Mouse (Mus musculus) heart, adult 18-20 months (tissue): ENCODE results near the gene Vmn1r67. TPM values are rescaled to one million over a fixed set of nuclear protein-coding genes. Genes with fewer than 3 reads are reported as not detected.
A peak's percentile ranks its signal among the peaks of the same experiment; 100 is the strongest.

Experiments used
- DNase-seq, 2 experiments: peaks; one replicate each; pipeline ENCODE4 v3.0.0; 2021 to 2022; ENCODE audit warnings: mixed read lengths in 1 of 2
- long read RNA-seq, 2 experiments: library from polyadenylated mRNA; stranded (forward); transcript quantifications; one replicate each; pipeline ENCODE4 v2.0.0; 2021
- total RNA-seq, 2 experiments: library from RNA; stranded (reverse); gene quantifications; 2 replicates each; pipeline ENCODE4 v1.2.3; 2021

Vmn1r67 gene
- total RNA-seq: not detected
- long read RNA-seq, experiment 1: 0 reads
- long read RNA-seq, experiment 2: 0 reads

DNA sequence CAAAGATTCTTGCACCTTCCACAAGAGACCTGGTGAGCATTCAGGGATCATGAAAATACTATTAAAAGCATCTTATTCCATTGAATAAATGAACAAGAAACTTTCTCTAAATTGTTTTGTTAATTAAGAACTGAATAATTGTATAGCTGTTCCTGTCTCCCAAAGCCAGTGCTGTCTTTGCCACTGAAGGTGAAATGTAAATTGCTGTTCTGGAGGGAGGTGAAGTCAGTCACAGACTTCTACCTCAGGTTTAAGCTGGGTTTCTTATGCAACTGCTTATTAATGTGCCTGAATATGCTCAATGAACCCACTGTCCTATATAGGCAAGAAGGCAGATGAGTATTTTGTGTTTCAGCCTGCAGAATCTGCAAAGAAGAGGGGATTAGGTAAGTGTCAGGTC lies at the start of gene Vmn1r67:
TSS of gene Vmn1r67 (plus strand) at position 301 of the 400 bp plus-strand sequence.
- no peak for DNase-seq

DNA sequence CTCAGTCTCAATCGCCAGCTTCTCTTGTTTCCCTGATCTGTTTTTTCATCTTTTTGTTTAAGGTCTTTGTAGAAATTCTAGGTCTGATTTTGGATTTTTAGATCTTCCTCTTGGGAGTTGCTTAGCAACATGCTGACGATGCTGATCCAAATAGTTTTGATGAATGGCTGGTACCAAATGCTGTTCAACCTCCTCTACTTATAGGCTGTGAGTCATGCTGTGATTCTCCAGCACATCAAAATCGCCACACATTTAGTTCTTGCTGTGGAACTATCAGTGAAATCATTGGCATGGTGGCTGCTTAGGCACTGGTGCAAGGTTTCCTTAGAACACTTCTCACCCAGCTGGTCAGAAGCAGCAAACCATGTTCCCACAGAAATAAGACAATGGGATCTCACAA lies 15.0 kb downstream of the Vmn1r67 start:
- no peak for DNase-seq

DNA sequence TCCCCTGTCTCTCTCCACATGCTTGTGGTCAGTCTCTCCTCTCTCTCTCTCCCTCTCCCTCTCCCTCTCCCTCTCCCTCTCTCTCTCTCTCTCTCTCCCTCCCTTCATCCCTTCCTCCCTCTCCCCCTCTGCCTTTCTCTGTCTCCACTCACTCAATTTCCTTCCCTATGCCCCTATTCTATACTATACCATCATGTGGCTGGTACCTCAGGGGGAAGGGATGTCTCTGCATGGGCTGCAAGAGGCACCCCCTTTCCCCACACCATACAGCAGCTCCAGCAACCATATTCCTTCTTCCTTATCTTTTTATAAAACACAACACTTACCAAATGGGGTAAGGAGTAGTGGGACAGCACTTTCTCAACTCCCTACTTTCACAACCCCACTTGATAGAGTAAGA lies 36.7 kb downstream of the Vmn1r67 start:
- no peak for DNase-seq

DNA sequence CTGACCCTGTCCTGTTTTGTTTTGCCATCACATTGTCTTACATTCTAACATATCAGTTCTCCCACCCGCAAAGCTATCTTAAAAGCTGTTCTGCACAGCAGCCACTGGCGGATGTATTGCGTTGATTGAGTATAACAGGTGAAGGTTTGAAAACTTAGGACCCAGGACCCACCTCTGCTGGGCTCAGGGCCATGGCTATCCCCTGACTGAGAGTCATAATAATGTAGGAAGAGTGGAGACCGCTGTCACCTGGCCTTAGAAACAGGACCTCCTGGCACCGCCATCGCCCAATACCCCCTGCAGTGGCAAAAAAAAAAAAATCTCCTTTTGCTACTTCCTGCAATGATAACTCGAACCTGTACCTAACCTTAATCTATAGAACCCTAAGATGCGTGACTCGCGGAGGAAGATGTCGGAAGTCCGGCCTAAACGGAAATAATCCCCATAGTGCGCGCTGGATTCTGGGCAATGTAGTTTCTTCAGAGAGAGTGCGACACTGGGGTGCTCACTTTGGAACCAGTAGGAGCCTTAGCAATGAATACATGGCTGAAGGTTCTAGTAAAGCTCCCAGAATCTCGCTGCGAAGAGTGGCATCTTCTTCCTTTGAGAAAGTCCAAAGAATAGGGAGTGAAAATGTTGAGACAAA lies 37.6 kb downstream of the Vmn1r67 start:
- DNase-seq: peak in 1 of 2 experiments; percentile 2

- DNase-seq: peak; percentile 68 to 77
These were observed 51.8 kb downstream of the Vmn1r67 start, which contains the start of gene Zik1 for GRCm38 (mm10) chr7:10494786-10495521. Zik1 (minus strand) TSS chr7:10495394.

- DNase-seq: no peak
These were observed 52.4 kb downstream of the Vmn1r67 start for GRCm38 (mm10) chr7:10495578-10495977.

Other genes with a start within 250 kb of the Vmn1r67 start
- gene Vmn1r66, start 165.3 kb upstream of the Vmn1r67 start, total RNA-seq: not detected
- 1 to 10 TPM; 1.5 to 1.8 TPM for gene Zik1, start 52.1 kb downstream of the Vmn1r67 start, total RNA-seq
- gene Vmn1r68, start 115.2 kb downstream of the Vmn1r67 start, total RNA-seq: not detected
- not detected for gene Vmn1r69, start 170.3 kb downstream of the Vmn1r67 start, total RNA-seq
- gene Vmn1r70, start 188.2 kb downstream of the Vmn1r67 start, total RNA-seq: not detected
- not detected for gene Nlrp4b, start 244.5 kb downstream of the Vmn1r67 start, total RNA-seq